Mouse (Mus musculus): ENCODE measurements around the gene Dmc1.

DNA sequence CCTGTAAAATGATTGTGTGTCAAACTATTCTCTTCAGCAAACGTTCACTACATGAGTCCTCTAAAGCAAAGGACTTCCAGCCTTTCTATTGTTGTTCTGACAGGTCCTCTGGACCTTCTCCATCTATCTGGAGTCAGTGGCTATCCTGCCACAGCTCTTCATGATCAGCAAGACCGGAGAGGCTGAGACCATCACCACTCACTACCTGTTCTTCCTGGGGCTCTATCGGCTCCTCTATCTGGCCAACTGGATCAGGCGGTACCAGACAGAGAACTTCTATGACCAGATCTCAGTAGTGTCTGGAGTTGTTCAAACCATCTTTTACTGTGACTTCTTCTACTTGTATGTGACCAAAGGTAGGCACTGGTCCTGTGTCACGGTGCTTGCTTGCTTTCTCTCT, 79.3 kb downstream of the Dmc1 start:
- no peak for TF ChIP-seq POLR2A (IDR thresholded peaks at IDR 0.05; ENCODE audit: insufficient read length, low read depth)
- no peak for TF ChIP-seq CEBPB (IDR thresholded peaks at IDR 0.05; ENCODE audit: insufficient read depth, poor library complexity, severe bottlenecking)
- TF ChIP-seq TCF12 (IDR thresholded peaks at IDR 0.05; ENCODE audit: insufficient read depth, poor library complexity, severe bottlenecking), result no peak
- no peak for TF ChIP-seq MYOG (IDR thresholded peaks at IDR 0.05; ENCODE audit: control insufficient read depth in 1 of 3, insufficient read depth in 1 of 3, insufficient read length in 2 of 3, low read depth in 2 of 3)
- TF ChIP-seq MAX (IDR thresholded peaks at IDR 0.05; ENCODE audit: low read depth), result no peak

Measured in myocyte (in vitro differentiated cells).